In genomic region chr1:91251148-91251650, GRCm38 (mm10) we compare ENCODE assay signal across 8 mouse cellular contexts. TPM values are rescaled to one million over a fixed set of nuclear protein-coding genes. Genes with fewer than 3 reads are reported as not detected.
A peak's percentile ranks its signal among the peaks of the same experiment; 100 is the strongest.
DNase-seq lines count a peak whose midpoint lies in the region; ATAC-seq lines count a peak whose summit lies in the region.

No protein-coding gene starts in this region.

- H3K4me1 ChIP-seq in neural tube, embryonic 11.5 days (ENCODE audit: control insufficient read depth, insufficient read depth, low read length), result peaks cover 9% of the 10 kb centered on the region
- peaks cover 5% of the 10 kb centered on the region; the same call in 1 of the 2 replicates for H3K4me1 ChIP-seq in embryonic facial prominence, embryonic 11.5 days (ENCODE audit: control insufficient read depth, insufficient read depth, low read length)
- peaks cover 36% of the 10 kb centered on the region for H3K4me1 ChIP-seq in hindbrain, embryonic 13.5 days (replicated peaks)

- H3K9me3 ChIP-seq in neural tube, embryonic 11.5 days (ENCODE audit: control insufficient read depth, low read length), result no peaks in the 10 kb centered on the region
- no peaks in the 10 kb centered on the region for H3K9me3 ChIP-seq in embryonic facial prominence, embryonic 11.5 days (replicated peaks; ENCODE audit: control insufficient read depth, low read length)
- H3K9me3 ChIP-seq in hindbrain, embryonic 13.5 days, result no peaks in the 10 kb centered on the region

- DNase-seq in neural tube, embryonic 11.5 days (ENCODE audit: low spot score), result no peak
- no peak for DNase-seq in neural tube, embryonic 10.5 days (ENCODE audit: extremely low spot score, low spot score)
- DNase-seq in embryonic facial prominence, embryonic 11.5 days (ENCODE audit: low spot score), result no peak
- peak; percentile 23 for DNase-seq in lung, postnatal 25 days (ENCODE audit: low spot score)
- no peak for DNase-seq in urinary bladder, postnatal 14 days (ENCODE audit: low spot score)
- DNase-seq in adrenal gland, postnatal 4 days (ENCODE audit: low spot score in 2 of 2), result no peak
- no peak for DNase-seq in gastrocnemius, postnatal 36 days

- no peaks in the 10 kb centered on the region; the same call in 1 of the 2 replicates for H3K36me3 ChIP-seq in neural tube, embryonic 11.5 days (ENCODE audit: control insufficient read depth, insufficient read depth, low read length)
- no peaks in the 10 kb centered on the region for H3K36me3 ChIP-seq in embryonic facial prominence, embryonic 11.5 days (replicated peaks; ENCODE audit: control insufficient read depth, insufficient read depth, low read depth, low read length)
- H3K36me3 ChIP-seq in hindbrain, embryonic 13.5 days, result 0 out of 2 replicates have a peak, but pooled peaks cover 3% of the 10 kb centered on the region

- WGBS in neural tube, embryonic 11.5 days, result 59% methylated on average over 5 of the region's 5 CpGs
- WGBS in embryonic facial prominence, embryonic 11.5 days, result 50% methylated on average over 5 of the region's 5 CpGs
- 54% methylated on average over 5 of the region's 5 CpGs for WGBS in hindbrain, embryonic 13.5 days

- H3K4me2 ChIP-seq in neural tube, embryonic 11.5 days (ENCODE audit: low read depth), result peak overlapping the region; percentile 86
- H3K4me2 ChIP-seq in embryonic facial prominence, embryonic 11.5 days (ENCODE audit: low read depth, low read length), result peak overlapping the region; percentile 81
- H3K4me2 ChIP-seq in hindbrain, embryonic 13.5 days, result peak overlapping the region; percentile 86

- ATAC-seq in neural tube, embryonic 11.5 days (ENCODE audit: insufficient read depth, low FRiP score, low TSS enrichment), result no peak
- ATAC-seq in embryonic facial prominence, embryonic 11.5 days (replicated peaks; ENCODE audit: insufficient number of reproducible peaks, low FRiP score, low TSS enrichment, low read depth), result no peak
- ATAC-seq in hindbrain, embryonic 13.5 days (ENCODE audit: low FRiP score), result no peak

- peak overlapping the region; percentile 92 for H3K9ac ChIP-seq in neural tube, embryonic 11.5 days (ENCODE audit: low read length)
- H3K9ac ChIP-seq in embryonic facial prominence, embryonic 11.5 days (replicated peaks; ENCODE audit: low read length), result peak overlapping the region; percentile 80
- peak overlapping the region; percentile 99 for H3K9ac ChIP-seq in hindbrain, embryonic 13.5 days

- intact Hi-C loops in gastrocnemius, postnatal 36 days (cut with DNase I), result no loop called here

- H3K27ac ChIP-seq in neural tube, embryonic 11.5 days (ENCODE audit: low read depth, low read length), result no peak overlapping the region
- no peak overlapping the region for H3K27ac ChIP-seq in embryonic facial prominence, embryonic 11.5 days (replicated peaks; ENCODE audit: low read depth, low read length)
- no peak overlapping the region; the same call in 1 of the 2 replicates for H3K27ac ChIP-seq in hindbrain, embryonic 13.5 days

- peak overlapping the region; percentile 98 for H3K4me3 ChIP-seq in neural tube, embryonic 11.5 days (ENCODE audit: low read depth, low read length)
- peak overlapping the region; percentile 93 for H3K4me3 ChIP-seq in embryonic facial prominence, embryonic 11.5 days (ENCODE audit: low read depth, low read length)
- peak overlapping the region; percentile 97 for H3K4me3 ChIP-seq in hindbrain, embryonic 13.5 days

- H3K27me3 ChIP-seq in neural tube, embryonic 11.5 days (ENCODE audit: control insufficient read depth, insufficient read depth, low read length), result no peaks in the 10 kb centered on the region
- H3K27me3 ChIP-seq in embryonic facial prominence, embryonic 11.5 days (ENCODE audit: control insufficient read depth, insufficient read depth, low read length), result no peaks in the 10 kb centered on the region
- no peaks in the 10 kb centered on the region for H3K27me3 ChIP-seq in hindbrain, embryonic 13.5 days

RNA-seq across cellular contexts. Expression of gene Ube2f, which starts 1.1 kb away (rescaled TPM):
- 86.8 and 89.1 TPM in 2 replicates for polyA plus RNA-seq in neural tube, embryonic 11.5 days (2014; fragmentation: Nextera tagmentation; extraction: Ambion mirVana)
- polyA plus RNA-seq in embryonic facial prominence, embryonic 11.5 days (2014; fragmentation: Nextera tagmentation; extraction: Ambion mirVana), result 93.2 and 96.4 TPM in 2 replicates
- 67.7 and 68.2 TPM in 2 replicates for polyA plus RNA-seq in hindbrain, embryonic 13.5 days (2015; fragmentation: Nextera tagmentation; extraction: Ambion mirVana)
- total RNA-seq in adrenal gland, postnatal 4 days (2021), result 10 to 100 TPM; 49.7 to 52.0 TPM
- total RNA-seq in gastrocnemius, postnatal 36 days (2021), result 10 to 100 TPM; 56.1 to 58.7 TPM

RNA-seq across cellular contexts. Expression of gene Scly, which starts 46.9 kb away (rescaled TPM):
- polyA plus RNA-seq in neural tube, embryonic 11.5 days (2014; fragmentation: Nextera tagmentation; extraction: Ambion mirVana), result 14.2 and 14.3 TPM in 2 replicates
- polyA plus RNA-seq in embryonic facial prominence, embryonic 11.5 days (2014; fragmentation: Nextera tagmentation; extraction: Ambion mirVana), result 10.9 and 11.7 TPM in 2 replicates
- polyA plus RNA-seq in hindbrain, embryonic 13.5 days (2015; fragmentation: Nextera tagmentation; extraction: Ambion mirVana), result 11.6 and 12.2 TPM in 2 replicates
- 10 to 100 TPM; 18.8 to 21.3 TPM for total RNA-seq in adrenal gland, postnatal 4 days (2021)
- total RNA-seq in gastrocnemius, postnatal 36 days (2021), result 10 to 100 TPM in 1 of 2 experiments, 1 to 10 TPM in 1; 9.4 to 12.1 TPM
